Mouse (Mus musculus): Measurements from ENCODE around the gene Ptgs1.

GRCm38 (mm10) chr2:36234526-36235368, 4.5 kb downstream of the Ptgs1 start:
- TF ChIP-seq CTCF (conservative IDR thresholded peaks at IDR 0.05; ENCODE audit: low read length), result no peak
- TF ChIP-seq NANOG (IDR thresholded peaks at IDR 0.05; ENCODE audit: borderline replicate concordance, low read length), result no peak
- no peak for TF ChIP-seq POU5F1 (IDR thresholded peaks at IDR 0.05; ENCODE audit: borderline replicate concordance, low read length)
